Mouse (Mus musculus): Measurements from ENCODE around the gene Gm45799. TPM values are rescaled to one million over a fixed set of nuclear protein-coding genes. Genes with fewer than 3 reads are reported as not detected.

Gm45799 gene
- polyA plus RNA-seq, 1 experiment from 2014 or later: 7.9 TPM

Other genes with a start within 250 kb of the Gm45799 start
- gene Fam160a2, start 240.5 kb upstream of the Gm45799 start, polyA plus RNA-seq (2015; fragmentation: Nextera tagmentation; extraction: Ambion mirVana): 43.4 and 43.7 TPM in 2 replicates
- 0.17 TPM in 1 of 2 replicates, not detected in the other for gene Cnga4, start 236.0 kb upstream of the Gm45799 start, polyA plus RNA-seq (2015; fragmentation: Nextera tagmentation; extraction: Ambion mirVana)
- 7.7 and 8.1 TPM in 2 replicates for gene Cckbr, start 214.8 kb upstream of the Gm45799 start, polyA plus RNA-seq (2015; fragmentation: Nextera tagmentation; extraction: Ambion mirVana)
- gene Cavin3, start 158.3 kb upstream of the Gm45799 start, polyA plus RNA-seq (2015; fragmentation: Nextera tagmentation; extraction: Ambion mirVana): 43.0 TPM in 2 replicates
- 110 and 111 TPM in 2 replicates for gene Smpd1, start 86.2 kb upstream of the Gm45799 start, polyA plus RNA-seq (2015; fragmentation: Nextera tagmentation; extraction: Ambion mirVana)
- 344 and 354 TPM in 2 replicates for gene Apbb1, start 58.9 kb upstream of the Gm45799 start, polyA plus RNA-seq (2015; fragmentation: Nextera tagmentation; extraction: Ambion mirVana)
- 0.18 and 0.20 TPM in 2 replicates for gene Hpx, start 40.4 kb upstream of the Gm45799 start, polyA plus RNA-seq (2015; fragmentation: Nextera tagmentation; extraction: Ambion mirVana)
- 108 and 119 TPM in 2 replicates for gene Trim3, start 7.0 kb upstream of the Gm45799 start, polyA plus RNA-seq (2015; fragmentation: Nextera tagmentation; extraction: Ambion mirVana)
- 145 and 159 TPM in 2 replicates for gene Timm10b, start 496 bp upstream of the Gm45799 start, polyA plus RNA-seq (2015; fragmentation: Nextera tagmentation; extraction: Ambion mirVana)
- 85.2 and 91.1 TPM in 2 replicates for gene Arfip2, start 136 bp upstream of the Gm45799 start, polyA plus RNA-seq (2015; fragmentation: Nextera tagmentation; extraction: Ambion mirVana)
- gene Dnhd1, start 10.3 kb downstream of the Gm45799 start, polyA plus RNA-seq (2015; fragmentation: Nextera tagmentation; extraction: Ambion mirVana): 1.5 and 1.6 TPM in 2 replicates
- 172 and 211 TPM in 2 replicates for gene Ilk, start 96.0 kb downstream of the Gm45799 start, polyA plus RNA-seq (2015; fragmentation: Nextera tagmentation; extraction: Ambion mirVana)
- gene Rrp8, start 96.8 kb downstream of the Gm45799 start, polyA plus RNA-seq (2015; fragmentation: Nextera tagmentation; extraction: Ambion mirVana): 26.3 and 26.4 TPM in 2 replicates
- 87.5 and 91.0 TPM in 2 replicates for gene Taf10, start 103.8 kb downstream of the Gm45799 start, polyA plus RNA-seq (2015; fragmentation: Nextera tagmentation; extraction: Ambion mirVana)
- gene Tpp1, start 111.7 kb downstream of the Gm45799 start, polyA plus RNA-seq (2015; fragmentation: Nextera tagmentation; extraction: Ambion mirVana): 56.1 and 58.1 TPM in 2 replicates
- gene Dchs1, start 147.1 kb downstream of the Gm45799 start, polyA plus RNA-seq (2015; fragmentation: Nextera tagmentation; extraction: Ambion mirVana): 9.8 and 12.3 TPM in 2 replicates
- gene Mrpl17, start 170.5 kb downstream of the Gm45799 start, polyA plus RNA-seq (2015; fragmentation: Nextera tagmentation; extraction: Ambion mirVana): 204 and 208 TPM in 2 replicates

All from hindbrain, embryonic 16.5 days (tissue).